ENCODE assay signal across 20 mouse cellular contexts in the genomic region with DNA sequence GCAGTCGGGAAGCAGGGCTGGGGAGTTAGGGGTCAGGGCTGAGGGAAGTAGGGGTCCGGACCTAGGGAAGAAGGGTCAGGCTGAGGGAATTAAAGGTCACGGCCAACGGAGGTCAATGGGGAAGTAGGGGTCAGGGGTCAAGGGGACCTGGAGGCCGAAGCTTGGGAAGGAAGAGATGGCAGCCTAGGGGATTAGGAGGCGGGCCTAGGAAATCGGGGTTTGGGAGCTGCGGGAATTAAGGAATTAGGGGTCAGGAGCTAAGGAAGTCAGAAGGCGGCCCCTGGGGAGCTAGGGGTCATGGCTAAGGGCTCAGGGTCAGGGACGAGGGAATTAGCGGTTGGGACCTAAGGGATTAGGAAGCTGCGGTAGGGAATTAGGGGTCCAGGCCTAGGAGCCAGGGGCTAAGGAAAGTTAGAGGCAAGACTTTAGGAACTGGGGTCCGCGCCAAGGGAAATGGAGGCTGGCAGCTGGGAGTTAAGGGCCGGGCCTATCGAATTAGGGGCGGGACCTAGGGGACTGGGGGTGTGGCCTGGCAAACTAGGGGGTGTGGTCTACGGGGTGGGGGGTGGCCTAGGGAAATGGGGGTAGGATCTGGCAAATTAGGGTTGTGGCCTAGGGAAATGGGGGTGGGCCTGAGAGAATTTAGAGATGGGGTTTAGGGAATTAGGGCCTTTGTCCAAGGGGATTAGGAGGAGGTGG. TPM values are rescaled to one million over a fixed set of nuclear protein-coding genes. Genes with fewer than 3 reads are reported as not detected.
A peak's percentile ranks its signal among the peaks of the same experiment; 100 is the strongest.
DNase-seq lines count a peak whose midpoint lies in the region; ATAC-seq and TF ChIP-seq lines count a peak whose summit lies in the region.
"Had no signal": no experiment of that assay in that cellular context is flagged by ENCODE, and none has a peak within 500 bp of the region (broad histone marks: within the 10 kb centered on the region; RNA-seq: fewer than 3 reads in every experiment).

No protein-coding gene starts in this region.

- ATAC-seq in kidney, embryonic 14.5 days (ENCODE audit: low FRiP score, low TSS enrichment): no peak
- 0 out of 2 replicates have a peak, but pooled peaks have one; percentile 23 for ATAC-seq in midbrain, postnatal 0 days (ENCODE audit: low FRiP score)
- ATAC-seq in midbrain, embryonic 13.5 days: no peak
- ATAC-seq: forebrain, postnatal 0 days had no signal

- no peaks in the 10 kb centered on the region for H3K27me3 ChIP-seq in kidney, embryonic 14.5 days (ENCODE audit: control insufficient read depth, insufficient read depth, low read length)
- H3K27me3 ChIP-seq in midbrain, postnatal 0 days (ENCODE audit: insufficient read depth, low read length): no peaks in the 10 kb centered on the region
- H3K27me3 ChIP-seq in midbrain, embryonic 13.5 days: no peaks in the 10 kb centered on the region
- H3K27me3 ChIP-seq: hindbrain, embryonic 15.5 days; limb, embryonic 15.5 days; neural tube, embryonic 15.5 days had no signal

- H3K4me3 ChIP-seq in kidney, embryonic 14.5 days (ENCODE audit: low read length): no peak overlapping the region
- no peak overlapping the region for H3K4me3 ChIP-seq in midbrain, postnatal 0 days (ENCODE audit: low read depth, low read length)
- H3K4me3 ChIP-seq in midbrain, embryonic 13.5 days (replicated peaks): no peak overlapping the region
- H3K4me3 ChIP-seq: forebrain, embryonic 10.5 days; hindbrain, embryonic 15.5 days; limb, embryonic 15.5 days; neural tube, embryonic 15.5 days had no signal

- DNase-seq in kidney, adult 11 months: peak; percentile 17
- no peak for DNase-seq in midbrain, postnatal 0 days (ENCODE audit: low spot score)
- DNase-seq in ZHBTc4 (ENCODE audit: low read depth, low spot score): peak; percentile 68
- DNase-seq in testis, postnatal 14 days (ENCODE audit: low spot score): peak; percentile 77
- DNase-seq in gastrocnemius, adult 8-10 months (ENCODE audit: low spot score in 2 of 2): no peak
- DNase-seq: forebrain, postnatal 0 days; heart, postnatal 36 days; lung, postnatal 14 days; midbrain, embryonic 14.5 days; right cerebral cortex, postnatal 25 days; thymus, postnatal 36 days had no signal

- no peak overlapping the region for H3K9ac ChIP-seq in kidney, embryonic 14.5 days (ENCODE audit: low read depth, low read length)
- H3K9ac ChIP-seq in midbrain, postnatal 0 days (replicated peaks; ENCODE audit: low read length, poor library complexity, severe bottlenecking): no peak overlapping the region
- H3K9ac ChIP-seq in midbrain, embryonic 13.5 days (replicated peaks): no peak overlapping the region
- H3K9ac ChIP-seq: forebrain, postnatal 0 days; hindbrain, embryonic 15.5 days; limb, embryonic 15.5 days; neural tube, embryonic 15.5 days had no signal

- TF ChIP-seq CTCF in midbrain, postnatal 0 days (IDR thresholded peaks at IDR 0.05): no peak

- 82% methylated on average over 18 of the region's 18 CpGs for WGBS in kidney, embryonic 14.5 days
- 64% methylated on average over 18 of the region's 18 CpGs for WGBS in midbrain, postnatal 0 days
- 66% methylated on average over 18 of the region's 18 CpGs for WGBS in midbrain, embryonic 13.5 days

- no peak overlapping the region for H3K4me2 ChIP-seq in kidney, embryonic 14.5 days (replicated peaks; ENCODE audit: low read depth, low read length)
- H3K4me2 ChIP-seq in midbrain, postnatal 0 days (ENCODE audit: low read depth, low read length, poor library complexity, severe bottlenecking): no peak overlapping the region
- H3K4me2 ChIP-seq in midbrain, embryonic 13.5 days (replicated peaks): no peak overlapping the region
- H3K4me2 ChIP-seq: hindbrain, embryonic 15.5 days; limb, embryonic 15.5 days; neural tube, embryonic 15.5 days had no signal

- no peak overlapping the region for H3K27ac ChIP-seq in kidney, embryonic 14.5 days (ENCODE audit: low read depth, low read length)
- H3K27ac ChIP-seq in midbrain, postnatal 0 days (ENCODE audit: low read depth, low read length): no peak overlapping the region
- H3K27ac ChIP-seq in midbrain, embryonic 13.5 days: no peak overlapping the region
- H3K27ac ChIP-seq: forebrain, embryonic 10.5 days; hindbrain, embryonic 15.5 days; limb, embryonic 15.5 days; neural tube, embryonic 15.5 days had no signal

- H3K36me3 ChIP-seq in kidney, embryonic 14.5 days (ENCODE audit: control insufficient read depth, insufficient read depth, low read length): no peaks in the 10 kb centered on the region
- H3K36me3 ChIP-seq in midbrain, postnatal 0 days (ENCODE audit: insufficient read depth, low read length): no peaks in the 10 kb centered on the region
- H3K36me3 ChIP-seq in midbrain, embryonic 13.5 days: no peaks in the 10 kb centered on the region
- H3K36me3 ChIP-seq: forebrain, embryonic 10.5 days; hindbrain, embryonic 15.5 days; limb, embryonic 15.5 days; neural tube, embryonic 15.5 days had no signal

- no peaks in the 10 kb centered on the region for H3K4me1 ChIP-seq in kidney, embryonic 14.5 days (ENCODE audit: control insufficient read depth, insufficient read depth, low read length)
- no peaks in the 10 kb centered on the region for H3K4me1 ChIP-seq in midbrain, postnatal 0 days (ENCODE audit: insufficient read depth, low read length)
- H3K4me1 ChIP-seq in midbrain, embryonic 13.5 days (replicated peaks): no peaks in the 10 kb centered on the region
- H3K4me1 ChIP-seq: forebrain, embryonic 10.5 days; hindbrain, embryonic 15.5 days; limb, embryonic 15.5 days; neural tube, embryonic 15.5 days had no signal

- no peaks in the 10 kb centered on the region for H3K9me3 ChIP-seq in kidney, embryonic 14.5 days (ENCODE audit: control insufficient read depth, low read length)
- no peaks in the 10 kb centered on the region for H3K9me3 ChIP-seq in midbrain, postnatal 0 days (ENCODE audit: low read length)
- H3K9me3 ChIP-seq in midbrain, embryonic 13.5 days: no peaks in the 10 kb centered on the region
- H3K9me3 ChIP-seq: hindbrain, embryonic 15.5 days; limb, embryonic 15.5 days; neural tube, embryonic 15.5 days had no signal

RNA-seq across cellular contexts. Expression of a gene that starts 0.9 kb away (rescaled TPM):
- polyA plus RNA-seq in kidney, embryonic 14.5 days (2014; fragmentation: Nextera tagmentation; extraction: Ambion mirVana): not detected in 2 replicates
- total RNA-seq in midbrain, postnatal 0 days (2014; rRNA removed): not detected in 2 replicates
- polyA plus RNA-seq in midbrain, postnatal 0 days (2015; fragmentation: Nextera tagmentation; extraction: Ambion mirVana): 1.2 and 1.4 TPM in 2 replicates
- 0.31 TPM in 1 of 2 replicates, not detected in the other for polyA plus RNA-seq in midbrain, embryonic 13.5 days (2015; fragmentation: Nextera tagmentation; extraction: Ambion mirVana)
- not detected for total RNA-seq in gastrocnemius, adult 8-10 months (2022)
- total RNA-seq: MEL had no signal
- polyA plus RNA-seq: limb, embryonic 15.5 days; liver, embryonic 16.5 days; neural tube, embryonic 15.5 days; stomach, embryonic 16.5 days had no signal

RNA-seq across cellular contexts. Expression of a gene that starts 43.6 kb away (rescaled TPM):
- polyA plus RNA-seq in kidney, embryonic 14.5 days (2014; fragmentation: Nextera tagmentation; extraction: Ambion mirVana): 27.8 and 35.8 TPM in 2 replicates
- 26.9 and 28.5 TPM in 2 replicates for total RNA-seq in midbrain, postnatal 0 days (2014; rRNA removed)
- polyA plus RNA-seq in midbrain, postnatal 0 days (2015; fragmentation: Nextera tagmentation; extraction: Ambion mirVana): 27.2 and 27.3 TPM in 2 replicates
- 6.6 and 6.9 TPM in 2 replicates for polyA plus RNA-seq in midbrain, embryonic 13.5 days (2015; fragmentation: Nextera tagmentation; extraction: Ambion mirVana)
- 100 to 1,000 TPM in 2 of 4 experiments, 10 to 100 TPM in 2; 94.8 to 118 (median 103) TPM for total RNA-seq in gastrocnemius, adult 8-10 months (2022)

Comparison
In these comparisons a context has a peak if more than half of its experiments do, and no peak if none do; other contexts are left out.
1. DNase-seq: peak in kidney, adult 11 months (single experiment), ZHBTc4 (single experiment) and testis, postnatal 14 days (single experiment); none in midbrain, postnatal 0 days (single experiment) and gastrocnemius, adult 8-10 months (0 of 2).